Mouse (Mus musculus): ENCODE data around the gene Nuak2. TPM values are rescaled to one million over a fixed set of nuclear protein-coding genes. Genes with fewer than 3 reads are reported as not detected.
"Not testable (repeated sequence)": the region's sequence is repeated elsewhere in the genome, so short reads cannot be mapped to it uniquely, and the experiment has no call there.

The Nuak2 gene
- polyA plus RNA-seq, 1 experiment from 2014 or later: 3.0 TPM

DNA sequence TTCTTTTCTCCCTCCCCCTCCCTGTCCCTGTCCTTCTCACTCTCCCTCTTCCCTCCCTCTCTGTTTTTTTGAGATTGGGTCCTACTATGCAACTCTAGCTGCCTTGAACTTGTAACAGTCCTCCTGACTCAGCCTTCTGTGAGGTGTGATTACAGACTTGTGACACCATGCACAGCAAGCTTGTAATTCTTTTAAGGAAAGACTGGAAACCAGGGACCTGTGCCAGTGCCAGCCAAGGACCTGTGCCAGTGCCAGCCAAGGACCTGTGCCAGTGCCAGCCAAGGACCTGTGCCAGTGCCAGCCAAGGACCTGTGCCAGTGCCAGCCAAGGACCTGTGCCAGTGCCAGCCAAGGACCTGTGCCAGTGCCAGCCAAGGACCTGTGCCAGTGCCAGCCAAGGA lies 33.1 kb downstream of the Nuak2 start:
- not testable (repeated sequence) for H3K27ac ChIP-seq; H3K27me3 ChIP-seq (ENCODE audit: insufficient read depth, poor library complexity, severe bottlenecking); DNase-seq (ENCODE audit: low spot score); H3K9me3 ChIP-seq; H3K36me3 ChIP-seq; H3K4me3 ChIP-seq
- H3K4me1 ChIP-seq: peaks cover 28% of the 10 kb centered on the region

DNA sequence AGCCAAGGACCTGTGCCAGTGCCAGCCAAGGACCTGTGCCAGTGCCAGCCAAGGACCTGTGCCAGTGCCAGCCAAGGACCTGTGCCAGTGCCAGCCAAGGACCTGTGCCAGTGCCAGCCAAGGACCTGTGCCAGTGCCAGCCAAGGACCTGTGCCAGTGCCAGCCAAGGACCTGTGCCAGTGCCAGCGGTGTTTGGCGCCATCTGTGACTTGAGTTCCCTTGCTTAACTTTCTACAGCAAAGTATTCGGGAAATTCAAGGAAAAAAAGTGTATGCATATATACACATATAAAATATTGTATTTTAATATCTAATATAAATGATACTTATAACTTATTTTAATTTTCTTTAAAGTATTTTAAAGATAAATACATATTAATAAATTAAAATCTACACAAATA lies 33.7 kb downstream of the Nuak2 start:
- not testable (repeated sequence) for H3K9me3 ChIP-seq; H3K4me3 ChIP-seq; H3K27ac ChIP-seq; DNase-seq (ENCODE audit: low spot score); H3K36me3 ChIP-seq; H3K27me3 ChIP-seq (ENCODE audit: insufficient read depth, poor library complexity, severe bottlenecking)
- 92% methylated on average over 3 of the region's 3 CpGs for WGBS
- peaks cover 32% of the 10 kb centered on the region for H3K4me1 ChIP-seq

DNA sequence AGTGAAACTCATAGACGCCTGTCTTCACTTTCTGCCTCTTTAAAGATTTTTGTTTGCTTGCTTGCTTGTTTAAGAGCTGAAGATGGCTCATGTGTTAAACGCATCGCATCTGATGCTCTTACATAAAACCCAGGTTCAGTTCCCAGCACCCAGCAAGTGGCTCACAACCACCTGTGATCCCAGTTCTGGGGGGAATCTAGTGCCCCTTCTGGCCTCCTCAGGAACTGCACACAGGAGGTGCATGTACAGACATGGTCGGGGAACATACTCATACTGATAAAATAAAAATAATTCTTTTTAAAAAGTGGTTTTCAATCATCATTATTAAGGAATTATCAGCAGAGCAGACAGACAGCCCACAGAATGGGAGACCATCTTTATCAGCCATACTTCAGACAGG lies 35.1 kb downstream of the Nuak2 start:
- Histone ChIP-seq H3K27ac (no peak overlapping the region), H3K4me3 (no peak overlapping the region), H3K36me3 (no peaks in the 10 kb centered on the region), H3K27me3 (ENCODE audit: insufficient read depth, poor library complexity, severe bottlenecking) (no peaks in the 10 kb centered on the region; the same call in 1 of the 2 replicates), H3K9me3 (no peaks in the 10 kb centered on the region), H3K4me1 (peaks cover 39% of the 10 kb centered on the region)
- 90% methylated on average over 4 of the region's 4 CpGs for WGBS
- no peak for DNase-seq (ENCODE audit: low spot score)

DNA sequence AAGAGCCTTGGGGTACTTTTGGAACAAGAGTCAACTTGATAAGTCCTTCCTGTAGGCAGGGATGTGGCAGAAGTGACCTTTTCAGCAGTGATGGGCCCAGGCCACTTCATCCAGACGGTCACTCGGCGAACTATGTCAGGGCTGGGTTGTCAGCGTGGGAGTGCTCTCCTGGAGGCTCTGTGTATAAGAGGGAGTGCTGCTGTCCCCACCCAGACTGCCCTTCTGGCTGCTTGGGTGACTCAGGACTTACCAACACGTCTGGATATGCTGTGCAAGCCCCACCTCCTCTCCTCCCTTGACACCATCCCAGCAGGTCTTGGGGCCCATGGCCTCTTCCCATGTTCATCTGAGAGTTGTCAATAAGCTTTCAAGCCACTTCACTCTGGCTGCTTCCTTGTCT lies 37.5 kb downstream of the Nuak2 start:
- no peak overlapping the region for H3K4me3 ChIP-seq
- H3K9me3 ChIP-seq: no peaks in the 10 kb centered on the region
- H3K27ac ChIP-seq: no peak overlapping the region
- peaks cover 16% of the 10 kb centered on the region for H3K36me3 ChIP-seq
- peaks cover 37% of the 10 kb centered on the region for H3K4me1 ChIP-seq
- no peaks in the 10 kb centered on the region for H3K27me3 ChIP-seq (ENCODE audit: insufficient read depth, poor library complexity, severe bottlenecking)
- WGBS: 36% methylated on average over 5 of the region's 5 CpGs
- DNase-seq (ENCODE audit: low spot score): no peak

DNA sequence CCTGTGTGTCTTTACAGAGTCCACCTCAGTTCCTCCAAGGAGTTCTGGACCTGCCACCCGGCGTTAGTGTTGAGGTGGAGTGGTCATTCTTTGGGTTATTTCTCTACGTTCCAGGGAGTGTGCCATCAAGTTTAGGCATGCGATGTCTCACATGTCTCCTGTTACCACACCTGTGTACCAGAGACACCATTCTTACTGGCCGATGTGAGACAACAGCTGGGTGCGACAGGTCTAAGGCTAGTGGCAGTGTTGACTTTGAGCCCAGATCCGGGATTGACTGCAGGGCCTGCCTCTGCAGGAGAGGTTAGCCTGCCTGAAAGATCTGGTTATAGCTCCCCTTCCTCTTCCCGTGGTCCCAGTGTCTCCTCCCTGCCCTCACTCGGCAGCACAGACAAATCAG lies 38.3 kb downstream of the Nuak2 start:
- DNase-seq (ENCODE audit: low spot score): no peak
- Histone ChIP-seq H3K27ac (no peak overlapping the region), H3K4me1 (peaks cover 37% of the 10 kb centered on the region), H3K4me3 (no peak overlapping the region), H3K36me3 (peaks cover 24% of the 10 kb centered on the region), H3K27me3 (ENCODE audit: insufficient read depth, poor library complexity, severe bottlenecking) (no peaks in the 10 kb centered on the region), H3K9me3 (no peaks in the 10 kb centered on the region)
- 81% methylated on average over 9 of the region's 9 CpGs for WGBS

DNA sequence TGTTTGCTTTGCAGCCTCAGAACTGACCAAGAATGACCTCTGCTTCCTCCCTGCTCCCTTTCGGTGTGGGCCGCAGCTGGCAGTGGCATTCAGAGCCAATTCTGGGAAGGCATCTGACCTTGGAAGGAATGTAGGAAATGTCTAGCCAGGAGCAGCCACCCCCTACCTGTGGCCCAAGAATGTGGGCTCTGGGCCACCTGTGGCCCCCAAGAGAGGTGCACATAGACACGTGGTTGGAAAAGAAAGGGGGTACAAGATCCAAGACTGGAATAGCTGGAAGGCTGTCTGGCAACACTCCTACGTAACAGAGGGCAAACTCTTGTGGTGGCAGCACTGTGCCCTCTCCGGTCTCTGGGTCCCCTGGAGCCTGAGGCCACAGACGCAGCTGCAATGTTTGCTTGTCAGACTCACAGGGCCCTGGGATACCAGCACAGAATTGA lies 39.3 kb downstream of the Nuak2 start:
- Histone ChIP-seq H3K4me3 (no peak overlapping the region), H3K36me3 (peaks cover 34% of the 10 kb centered on the region), H3K27me3 (ENCODE audit: insufficient read depth, poor library complexity, severe bottlenecking) (no peaks in the 10 kb centered on the region), H3K27ac (peak overlapping the region; percentile 53), H3K9me3 (no peaks in the 10 kb centered on the region), H3K4me1 (peaks cover 37% of the 10 kb centered on the region)
- no peak for DNase-seq (ENCODE audit: low spot score)
- 61% methylated on average over 6 of the region's 6 CpGs for WGBS

DNA sequence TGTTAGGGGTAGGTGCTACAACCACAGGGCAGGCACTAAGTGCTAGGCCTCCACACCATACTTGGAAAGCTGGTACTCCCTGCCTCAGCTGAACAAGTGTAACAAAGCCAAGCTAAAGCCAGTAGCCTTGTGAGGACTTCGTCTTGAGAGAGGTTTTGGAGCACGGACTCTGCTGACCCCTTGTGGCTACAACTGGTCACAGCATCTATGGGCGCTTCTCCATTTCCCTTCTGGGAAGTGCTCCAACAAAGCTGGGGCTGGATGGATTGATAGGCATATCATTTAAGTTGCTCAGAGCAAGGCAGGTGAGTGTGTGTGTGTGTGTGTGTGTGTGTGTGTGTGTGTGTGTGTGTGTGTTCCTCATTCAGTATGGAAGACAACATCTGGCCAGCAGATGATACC lies 39.9 kb downstream of the Nuak2 start:
- Histone ChIP-seq H3K4me1 (peaks cover 37% of the 10 kb centered on the region), H3K4me3 (no peak overlapping the region), H3K9me3 (no peaks in the 10 kb centered on the region), H3K27ac (no peak overlapping the region), H3K27me3 (ENCODE audit: insufficient read depth, poor library complexity, severe bottlenecking) (no peaks in the 10 kb centered on the region), H3K36me3 (peaks cover 41% of the 10 kb centered on the region)
- under 1% methylated on average over 3 of the region's 3 CpGs for WGBS
- DNase-seq (ENCODE audit: low spot score): peak; percentile 92

DNA sequence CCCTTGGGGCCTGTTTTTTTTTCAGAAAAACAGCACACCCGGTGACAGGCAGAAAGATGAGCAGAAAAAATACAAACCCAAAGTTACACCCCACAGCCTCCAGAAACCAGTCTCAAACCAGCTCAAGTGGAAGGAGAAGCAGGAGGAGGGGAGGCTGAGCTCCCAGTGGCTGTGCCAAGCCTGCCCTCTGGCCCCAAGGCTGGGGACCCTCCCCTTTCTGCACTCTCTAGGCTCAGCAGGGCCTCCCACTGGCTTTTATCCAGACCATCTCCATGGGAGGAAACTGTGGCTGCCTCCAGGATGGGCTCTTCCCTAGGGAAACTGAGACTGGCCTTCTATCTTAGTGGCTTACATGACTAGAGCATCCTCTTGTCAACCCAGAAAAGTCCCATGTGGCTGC lies 40.9 kb downstream of the Nuak2 start:
- Histone ChIP-seq H3K4me3 (no peak overlapping the region), H3K27ac (no peak overlapping the region), H3K27me3 (ENCODE audit: insufficient read depth, poor library complexity, severe bottlenecking) (no peaks in the 10 kb centered on the region), H3K4me1 (peaks cover 41% of the 10 kb centered on the region), H3K36me3 (peaks cover 49% of the 10 kb centered on the region), H3K9me3 (no peaks in the 10 kb centered on the region)
- 42% methylated on average over 1 of the region's 1 CpGs for WGBS
- no peak for DNase-seq (ENCODE audit: low spot score)

DNA sequence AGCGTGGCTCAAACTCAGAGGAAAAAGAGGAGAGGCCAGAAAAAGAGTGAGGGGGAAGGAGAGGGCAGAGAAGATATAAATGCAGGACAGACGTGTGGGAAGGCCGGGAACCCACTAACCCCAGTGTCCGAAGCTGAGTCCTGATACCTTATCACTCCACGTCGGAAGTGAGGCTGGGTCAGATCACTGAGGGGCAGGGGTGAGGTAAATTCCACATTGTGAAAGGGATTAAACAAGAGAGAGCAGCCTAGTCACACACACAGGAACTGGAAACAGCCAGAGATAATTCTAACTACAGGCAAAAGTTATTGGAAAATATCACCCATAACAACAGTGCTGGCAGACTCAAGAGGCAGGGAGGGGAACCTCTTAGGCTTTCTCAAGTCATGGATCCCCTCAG lies 46.0 kb downstream of the Nuak2 start:
- peak overlapping the region; percentile 38 for H3K27ac ChIP-seq

DNA sequence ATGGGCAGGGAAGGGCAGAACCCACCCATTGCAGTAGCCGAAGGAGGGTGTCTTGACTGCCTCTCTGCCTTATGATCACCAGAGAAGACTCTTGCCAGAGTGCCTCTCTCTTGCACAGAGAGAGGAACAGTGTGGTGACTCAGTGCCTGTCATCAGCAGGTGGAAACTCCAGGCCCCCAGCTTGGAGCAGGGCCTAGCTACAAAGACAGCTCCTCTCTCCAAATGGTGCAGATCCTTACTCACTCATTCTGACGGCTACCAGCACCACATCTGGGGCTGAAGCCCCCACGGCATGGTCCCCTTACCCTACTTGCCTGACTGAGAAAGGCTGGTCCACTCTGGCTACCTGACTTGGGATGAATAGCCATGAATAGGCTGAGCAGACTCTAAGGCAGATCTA lies 48.5 kb downstream of the Nuak2 start:
- Histone ChIP-seq H3K36me3 (peaks cover 29% of the 10 kb centered on the region), H3K4me1 (peaks cover 35% of the 10 kb centered on the region), H3K4me3 (no peak overlapping the region), H3K27ac (no peak overlapping the region), H3K27me3 (ENCODE audit: insufficient read depth, poor library complexity, severe bottlenecking) (no peaks in the 10 kb centered on the region), H3K9me3 (no peaks in the 10 kb centered on the region)
- WGBS: 78% methylated on average over 3 of the region's 3 CpGs
- DNase-seq (ENCODE audit: low spot score): no peak

More for the DNA sequence above, 46.0 kb downstream of the Nuak2 start:
- WGBS: 18% methylated on average over 6 of the region's 6 CpGs
- Histone ChIP-seq H3K36me3 (peaks cover 52% of the 10 kb centered on the region), H3K4me3 (no peak overlapping the region), H3K27me3 (ENCODE audit: insufficient read depth, poor library complexity, severe bottlenecking) (no peaks in the 10 kb centered on the region), H3K9me3 (no peaks in the 10 kb centered on the region), H3K4me1 (peaks cover 32% of the 10 kb centered on the region)
- DNase-seq (ENCODE audit: low spot score): no peak

DNA sequence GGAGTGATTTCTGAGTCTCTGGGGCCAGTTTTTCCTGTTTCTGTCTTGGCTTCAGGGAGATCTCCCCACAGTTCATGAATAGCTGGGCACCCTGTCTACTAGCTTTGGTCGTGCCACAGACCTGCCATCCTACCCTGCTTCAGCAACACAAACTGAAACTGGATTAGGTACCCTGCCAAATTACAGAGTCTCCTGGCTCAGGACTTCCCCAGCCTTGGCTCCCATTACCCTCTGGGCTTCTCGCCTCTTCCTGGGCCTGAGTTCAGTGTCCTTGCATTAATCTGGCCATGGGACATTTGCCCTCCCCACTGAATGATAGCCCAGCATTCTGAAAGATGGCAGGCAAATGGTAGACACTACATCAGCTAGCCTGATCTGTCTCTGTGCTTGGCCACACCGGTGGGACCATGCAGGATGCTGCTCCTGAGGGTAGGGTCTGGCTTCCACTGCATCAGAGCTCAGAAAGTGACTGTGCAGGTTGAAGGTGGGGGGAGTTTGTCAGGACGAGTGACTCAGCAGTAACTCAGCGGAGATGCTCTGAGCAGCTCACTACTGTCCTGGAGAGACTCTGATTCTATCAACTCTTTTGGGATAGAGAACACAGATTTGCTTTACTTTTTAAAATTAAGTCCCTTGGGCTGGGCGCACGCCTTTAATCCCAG lies 49.1 kb downstream of the Nuak2 start:
- Histone ChIP-seq H3K27ac (no peak overlapping the region), H3K36me3 (peaks cover 22% of the 10 kb centered on the region), H3K27me3 (ENCODE audit: insufficient read depth, poor library complexity, severe bottlenecking) (no peaks in the 10 kb centered on the region), H3K4me3 (no peak overlapping the region), H3K9me3 (no peaks in the 10 kb centered on the region), H3K4me1 (peaks cover 35% of the 10 kb centered on the region)
- no peak for DNase-seq (ENCODE audit: low spot score)
- WGBS: 82% methylated on average over 7 of the region's 7 CpGs

DNA sequence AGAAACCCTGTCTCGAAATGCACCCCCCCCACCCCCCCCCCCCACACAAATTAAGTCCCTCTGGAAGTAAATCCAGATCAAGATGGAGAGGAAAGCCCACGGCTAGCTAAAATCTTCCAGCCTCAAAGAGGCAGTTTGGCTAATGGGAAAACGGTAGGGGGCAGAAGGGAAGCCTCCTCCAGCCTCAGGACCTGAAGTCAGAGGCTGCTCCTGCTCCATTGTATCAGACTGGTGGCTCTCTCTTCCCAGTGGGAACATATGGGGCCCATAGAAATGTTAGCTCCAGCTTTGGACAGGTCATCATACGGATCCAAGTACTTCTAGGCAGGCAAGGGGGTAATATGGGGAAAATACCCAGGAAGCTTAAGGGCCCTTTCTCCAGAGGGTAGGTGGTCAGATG lies 49.7 kb downstream of the Nuak2 start:
- peaks cover 35% of the 10 kb centered on the region for H3K4me1 ChIP-seq
- H3K4me3 ChIP-seq: peak overlapping the region; percentile 36
- H3K36me3 ChIP-seq: peaks cover 17% of the 10 kb centered on the region
- H3K27me3 ChIP-seq (ENCODE audit: insufficient read depth, poor library complexity, severe bottlenecking): no peaks in the 10 kb centered on the region
- H3K9me3 ChIP-seq: no peaks in the 10 kb centered on the region
- H3K27ac ChIP-seq: no peak overlapping the region
- DNase-seq (ENCODE audit: low spot score): no peak
- 71% methylated on average over 4 of the region's 4 CpGs for WGBS

DNA sequence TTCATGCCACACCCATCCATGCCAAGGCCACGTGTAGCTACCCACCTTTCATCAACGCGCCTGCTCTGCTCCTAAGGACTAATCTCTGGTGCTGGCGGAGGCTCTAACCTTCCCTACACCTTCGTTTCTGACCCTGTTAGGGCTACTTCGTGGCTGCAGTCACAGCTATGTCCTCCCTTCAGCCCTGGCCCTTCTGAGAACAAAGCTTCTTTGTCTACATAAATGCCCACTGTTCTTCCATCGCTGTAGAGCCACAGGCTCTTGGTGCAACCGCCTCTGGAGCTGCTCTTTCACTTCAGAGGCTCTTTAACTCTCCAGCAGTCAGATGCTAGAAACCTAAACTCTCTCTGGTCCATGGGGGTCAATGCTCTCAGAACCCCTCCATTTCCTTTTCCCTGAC lies 50.3 kb downstream of the Nuak2 start:
- no peak overlapping the region for H3K27ac ChIP-seq
- H3K27me3 ChIP-seq (ENCODE audit: insufficient read depth, poor library complexity, severe bottlenecking): no peaks in the 10 kb centered on the region
- H3K4me3 ChIP-seq: peak overlapping the region; percentile 36; the same call in 1 of the 2 replicates
- H3K36me3 ChIP-seq: peaks cover 13% of the 10 kb centered on the region
- H3K9me3 ChIP-seq: no peaks in the 10 kb centered on the region
- DNase-seq (ENCODE audit: low spot score): no peak
- 72% methylated on average over 8 of the region's 8 CpGs for WGBS
- H3K4me1 ChIP-seq: peaks cover 41% of the 10 kb centered on the region

DNA sequence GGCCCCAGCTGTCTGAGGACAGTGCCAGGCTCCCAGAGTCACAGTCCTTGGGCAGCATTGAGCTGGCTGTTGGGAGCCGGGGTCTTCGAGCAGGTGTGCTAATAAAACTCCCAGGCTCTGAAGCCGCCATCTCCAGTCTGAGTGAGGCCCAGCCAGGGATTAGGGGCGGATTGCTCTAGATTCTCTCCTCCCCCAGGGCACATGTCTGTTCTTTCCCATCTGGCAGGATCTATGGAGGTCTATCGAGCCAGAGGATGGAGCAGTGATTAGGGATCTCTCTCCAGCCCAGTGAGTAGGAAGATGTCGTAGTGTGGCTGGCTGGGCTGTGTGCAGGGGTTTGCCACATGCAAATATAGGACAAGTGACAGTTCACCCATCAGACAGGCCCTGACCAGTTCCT lies 51.0 kb downstream of the Nuak2 start:
- Histone ChIP-seq H3K27ac (peak overlapping the region; percentile 59; the same call in 1 of the 2 replicates), H3K4me1 (peaks cover 43% of the 10 kb centered on the region), H3K4me3 (peak overlapping the region; percentile 36), H3K27me3 (ENCODE audit: insufficient read depth, poor library complexity, severe bottlenecking) (no peaks in the 10 kb centered on the region), H3K36me3 (peaks cover 8% of the 10 kb centered on the region; the same call in 1 of the 2 replicates), H3K9me3 (no peaks in the 10 kb centered on the region)
- DNase-seq (ENCODE audit: low spot score): no peak
- 76% methylated on average over 6 of the region's 6 CpGs for WGBS
